Mouse (Mus musculus): ENCODE measurements at regions not wholly inside any gene's neighbourhood (a gene's known extent, or its start where the extent isn't known, plus 50 kb on each side); places are given as distances from the start of the nearest gene placed in this dataset.

- peak in 1 of 2 experiments; percentile 8 for DNase-seq (ENCODE audit: low spot score in 2 of 2)
Observed at GRCm38 (mm10) chr7:143951172-143951571, 50.6 kb upstream of the Shank2 start.
